Mouse (Mus musculus): ENCODE results near the gene Id2. TPM values are rescaled to one million over a fixed set of nuclear protein-coding genes. Genes with fewer than 3 reads are reported as not detected.
A peak's percentile ranks its signal among the peaks of the same experiment; 100 is the strongest.

The Id2 gene
- polyA plus RNA-seq, 1 experiment from 2014 or later: 253 TPM

GRCm38 (mm10) chr12:25124431-25125238 is 27.7 kb upstream of the Id2 start:
- no peaks in the 10 kb centered on the region; the same call in 1 of the 2 replicates for H3K9me3 ChIP-seq (replicated peaks)
- ATAC-seq: peak; percentile 95
- H3K9ac ChIP-seq: 0 out of 2 replicates have a peak overlapping the region, but pooled peaks have one; percentile 8
- WGBS: 2% methylated on average over 19 of the region's 19 CpGs
- peaks cover 47% of the 10 kb centered on the region for H3K4me1 ChIP-seq
- no peaks in the 10 kb centered on the region for H3K36me3 ChIP-seq (ENCODE audit: poor library complexity, severe bottlenecking)
- no peaks in the 10 kb centered on the region for H3K27me3 ChIP-seq
- H3K27ac ChIP-seq: peak overlapping the region; percentile 81
- peak overlapping the region; percentile 43 for H3K4me2 ChIP-seq
- no peak overlapping the region for H3K4me3 ChIP-seq

GRCm38 (mm10) chr12:25120753-25121152 is 23.8 kb upstream of the Id2 start:
- 75% methylated on average over 4 of the region's 4 CpGs for WGBS
- Histone ChIP-seq H3K4me3 (no peak overlapping the region), H3K27me3 (0 out of 2 replicates have a peak, but pooled peaks cover 4% of the 10 kb centered on the region), H3K4me1 (peaks cover 33% of the 10 kb centered on the region), H3K9ac (no peak overlapping the region), H3K4me2 (no peak overlapping the region), H3K36me3 (ENCODE audit: poor library complexity, severe bottlenecking) (no peaks in the 10 kb centered on the region), H3K27ac (no peak overlapping the region), H3K9me3 (replicated peaks) (no peaks in the 10 kb centered on the region; the same call in 1 of the 2 replicates)
- no peak for ATAC-seq

- peaks cover 19% of the 10 kb centered on the region for H3K4me1 ChIP-seq
- 0 out of 2 replicates have a peak, but pooled peaks cover 4% of the 10 kb centered on the region for H3K27me3 ChIP-seq
- H3K4me3 ChIP-seq: no peak overlapping the region
- H3K9ac ChIP-seq: peak overlapping the region; percentile 21; the same call in 1 of the 2 replicates
- no peak overlapping the region; the same call in 1 of the 2 replicates for H3K27ac ChIP-seq
- H3K36me3 ChIP-seq (ENCODE audit: poor library complexity, severe bottlenecking): no peaks in the 10 kb centered on the region
- 21% methylated on average over 15 of the region's 15 CpGs for WGBS
- H3K9me3 ChIP-seq (replicated peaks): no peaks in the 10 kb centered on the region; the same call in 1 of the 2 replicates
- peak; percentile 51; the same call in 1 of the 2 replicates for ATAC-seq
- H3K4me2 ChIP-seq: peak overlapping the region; percentile 29
These were observed 22.3 kb upstream of the Id2 start for GRCm38 (mm10) chr12:25119278-25119677.

- Histone ChIP-seq H3K9me3 (replicated peaks) (no peaks in the 10 kb centered on the region; the same call in 1 of the 2 replicates), H3K4me3 (no peak overlapping the region), H3K27ac (no peak overlapping the region), H3K4me1 (peaks cover 9% of the 10 kb centered on the region), H3K9ac (no peak overlapping the region), H3K36me3 (ENCODE audit: poor library complexity, severe bottlenecking) (no peaks in the 10 kb centered on the region), H3K27me3 (0 out of 2 replicates have a peak, but pooled peaks cover 4% of the 10 kb centered on the region), H3K4me2 (no peak overlapping the region)
- no peak for ATAC-seq
- WGBS: 92% methylated on average over 4 of the region's 4 CpGs
These were observed 21.0 kb upstream of the Id2 start for GRCm38 (mm10) chr12:25117856-25118511.

GRCm38 (mm10) chr12:25116126-25116525 is 19.2 kb upstream of the Id2 start:
- no peak overlapping the region for H3K4me2 ChIP-seq
- no peak overlapping the region for H3K27ac ChIP-seq
- H3K9ac ChIP-seq: no peak overlapping the region
- H3K4me3 ChIP-seq: no peak overlapping the region
- peaks cover 9% of the 10 kb centered on the region for H3K4me1 ChIP-seq
- ATAC-seq: no peak
- H3K9me3 ChIP-seq (replicated peaks): no peaks in the 10 kb centered on the region; the same call in 1 of the 2 replicates
- 0 out of 2 replicates have a peak, but pooled peaks cover 4% of the 10 kb centered on the region for H3K27me3 ChIP-seq
- no peaks in the 10 kb centered on the region for H3K36me3 ChIP-seq (ENCODE audit: poor library complexity, severe bottlenecking)
- WGBS: 83% methylated on average over 2 of the region's 2 CpGs

- no peak overlapping the region for H3K4me3 ChIP-seq
- ATAC-seq: no peak
- peaks cover 6% of the 10 kb centered on the region for H3K4me1 ChIP-seq
- no peak overlapping the region for H3K9ac ChIP-seq
- no peaks in the 10 kb centered on the region; the same call in 1 of the 2 replicates for H3K9me3 ChIP-seq (replicated peaks)
- 0 out of 2 replicates have a peak, but pooled peaks cover 4% of the 10 kb centered on the region for H3K27me3 ChIP-seq
- no peak overlapping the region for H3K27ac ChIP-seq
- H3K4me2 ChIP-seq: no peak overlapping the region
- H3K36me3 ChIP-seq (ENCODE audit: poor library complexity, severe bottlenecking): no peaks in the 10 kb centered on the region
- 72% methylated on average over 1 of the region's 1 CpGs for WGBS
These were observed 17.5 kb upstream of the Id2 start for GRCm38 (mm10) chr12:25114426-25114825.

GRCm38 (mm10) chr12:25113357-25113756 is 16.4 kb upstream of the Id2 start:
- Histone ChIP-seq H3K9ac (no peak overlapping the region), H3K36me3 (ENCODE audit: poor library complexity, severe bottlenecking) (no peaks in the 10 kb centered on the region), H3K27ac (no peak overlapping the region), H3K9me3 (replicated peaks) (no peaks in the 10 kb centered on the region; the same call in 1 of the 2 replicates), H3K27me3 (0 out of 2 replicates have a peak, but pooled peaks cover 4% of the 10 kb centered on the region), H3K4me1 (no peaks in the 10 kb centered on the region), H3K4me3 (no peak overlapping the region), H3K4me2 (no peak overlapping the region)
- WGBS: 83% methylated on average over 2 of the region's 2 CpGs
- no peak for ATAC-seq

- H3K4me3 ChIP-seq: no peak overlapping the region
- no peaks in the 10 kb centered on the region; the same call in 1 of the 2 replicates for H3K9me3 ChIP-seq (replicated peaks)
- H3K4me1 ChIP-seq: no peaks in the 10 kb centered on the region
- ATAC-seq: no peak
- no peak overlapping the region for H3K4me2 ChIP-seq
- no peak overlapping the region for H3K27ac ChIP-seq
- 91% methylated on average over 2 of the region's 2 CpGs for WGBS
- no peak overlapping the region for H3K9ac ChIP-seq
- no peaks in the 10 kb centered on the region for H3K36me3 ChIP-seq (ENCODE audit: poor library complexity, severe bottlenecking)
- no peaks in the 10 kb centered on the region for H3K27me3 ChIP-seq
These were observed 15.9 kb upstream of the Id2 start for GRCm38 (mm10) chr12:25112806-25113205.

- Histone ChIP-seq H3K4me1 (peaks cover 5% of the 10 kb centered on the region; the same call in 1 of the 2 replicates), H3K4me2 (no peak overlapping the region)
- no peak for ATAC-seq
These were observed 13.7 kb upstream of the Id2 start for GRCm38 (mm10) chr12:25110682-25111078.

GRCm38 (mm10) chr12:25109971-25110681 is 13.2 kb upstream of the Id2 start:
- Histone ChIP-seq H3K27ac (no peak overlapping the region), H3K4me3 (no peak overlapping the region), H3K27me3 (no peaks in the 10 kb centered on the region), H3K9me3 (replicated peaks) (no peaks in the 10 kb centered on the region; the same call in 1 of the 2 replicates), H3K4me1 (peaks cover 5% of the 10 kb centered on the region; the same call in 1 of the 2 replicates), H3K9ac (no peak overlapping the region), H3K36me3 (ENCODE audit: poor library complexity, severe bottlenecking) (no peaks in the 10 kb centered on the region), H3K4me2 (no peak overlapping the region)
- 61% methylated on average over 7 of the region's 7 CpGs for WGBS
- ATAC-seq: no peak

More at GRCm38 (mm10) chr12:25110682-25111078, 13.7 kb upstream of the Id2 start:
- no peak overlapping the region for H3K27ac ChIP-seq
- 93% methylated on average over 7 of the region's 7 CpGs for WGBS
- no peaks in the 10 kb centered on the region for H3K36me3 ChIP-seq (ENCODE audit: poor library complexity, severe bottlenecking)
- H3K4me3 ChIP-seq: no peak overlapping the region
- H3K9me3 ChIP-seq (replicated peaks): no peaks in the 10 kb centered on the region; the same call in 1 of the 2 replicates
- no peak overlapping the region for H3K9ac ChIP-seq
- H3K27me3 ChIP-seq: no peaks in the 10 kb centered on the region

GRCm38 (mm10) chr12:25108865-25109264 is 11.9 kb upstream of the Id2 start:
- H3K27ac ChIP-seq: no peak overlapping the region
- 90% methylated on average over 2 of the region's 2 CpGs for WGBS
- H3K36me3 ChIP-seq (ENCODE audit: poor library complexity, severe bottlenecking): no peaks in the 10 kb centered on the region
- H3K9ac ChIP-seq: no peak overlapping the region
- H3K4me1 ChIP-seq: peaks cover 5% of the 10 kb centered on the region; the same call in 1 of the 2 replicates
- H3K4me2 ChIP-seq: no peak overlapping the region
- H3K27me3 ChIP-seq: no peaks in the 10 kb centered on the region
- ATAC-seq: no peak
- no peak overlapping the region for H3K4me3 ChIP-seq
- H3K9me3 ChIP-seq (replicated peaks): no peaks in the 10 kb centered on the region; the same call in 1 of the 2 replicates

All from forebrain, embryonic 13.5 days (tissue).